Mouse (Mus musculus) heart, postnatal 10 days (tissue): ENCODE measurements at regions not wholly inside any gene's neighbourhood (a gene's known extent, or its start where the extent isn't known, plus 50 kb on each side); places are given as distances from the start of the nearest gene placed in this dataset.
A peak's percentile ranks its signal among the peaks of the same experiment; 100 is the strongest.

Experiments
- DNase-seq, 2 experiments: peaks; one replicate each; pipeline ENCODE4 v3.0.0; 2021
- intact Hi-C: fragments of 180-260 bp; cut with DNase I; formaldehyde crosslinking; loops from one replicate; pipeline ENCODE4 v1.15.1; 2025

GRCm38 (mm10) chr13:11293750-11294149 lies 813.0 kb downstream of the Ryr2 start:
- no peak for DNase-seq
- intact Hi-C loops, result no loop called here

- no peak for DNase-seq
- intact Hi-C loops, result no loop called here
Measured at GRCm38 (mm10) chr13:11273896-11274295, 832.8 kb downstream of the Ryr2 start.

- peak; percentile 50 to 52 for DNase-seq
- intact Hi-C loops, result no loop called here
Measured at GRCm38 (mm10) chr13:11268673-11269340, 837.9 kb downstream of the Ryr2 start.

- intact Hi-C loops, result no loop called here
- DNase-seq, result peak; percentile 10 to 29
Measured at GRCm38 (mm10) chr13:11247541-11247940, 859.2 kb downstream of the Ryr2 start.

GRCm38 (mm10) chr13:11216671-11217330 lies 856.2 kb upstream of the Chrm3 start:
- no peak for DNase-seq
- intact Hi-C loops, result loop anchor here (10.0 kb wide), 1 partner anchor 272 kb away; no protein-coding TSS in a partner anchor

- intact Hi-C loops, result loop anchor here (10.0 kb wide), 1 partner anchor 265 kb away; no protein-coding TSS in a partner anchor
- DNase-seq, result peak in 1 of 2 experiments; percentile 2
Measured at GRCm38 (mm10) chr13:11210109-11210508, 849.5 kb upstream of the Chrm3 start.

- no peak for DNase-seq
- intact Hi-C loops, result no loop called here
Measured at GRCm38 (mm10) chr13:11205216-11205786, 844.7 kb upstream of the Chrm3 start.

GRCm38 (mm10) chr13:11201978-11202377 lies 841.3 kb upstream of the Chrm3 start:
- intact Hi-C loops, result no loop called here
- no peak for DNase-seq

- no peak for DNase-seq
- intact Hi-C loops, result no loop called here
Measured at GRCm38 (mm10) chr13:11192471-11192870, 831.8 kb upstream of the Chrm3 start.

GRCm38 (mm10) chr13:11181191-11181590 lies 820.5 kb upstream of the Chrm3 start:
- intact Hi-C loops, result no loop called here
- DNase-seq, result no peak

- intact Hi-C loops, result no loop called here
- no peak for DNase-seq
Measured at GRCm38 (mm10) chr13:11180356-11180755, 819.7 kb upstream of the Chrm3 start.

- no peak for DNase-seq
Measured at GRCm38 (mm10) chr13:11178586-11178985, 817.9 kb upstream of the Chrm3 start.

GRCm38 (mm10) chr13:11177642-11178420 lies 817.2 kb upstream of the Chrm3 start:
- DNase-seq, result no peak
- intact Hi-C loops, result no loop called here

More at GRCm38 (mm10) chr13:11178586-11178985, 817.9 kb upstream of the Chrm3 start:
- intact Hi-C loops, result no loop called here

GRCm38 (mm10) chr13:11167115-11167514 lies 806.5 kb upstream of the Chrm3 start:
- intact Hi-C loops, result no loop called here

GRCm38 (mm10) chr13:11164130-11164529 lies 803.5 kb upstream of the Chrm3 start:
- intact Hi-C loops, result no loop called here
- DNase-seq, result no peak

More at GRCm38 (mm10) chr13:11167115-11167514, 806.5 kb upstream of the Chrm3 start:
- no peak for DNase-seq

- intact Hi-C loops, result no loop called here
- DNase-seq, result no peak
Measured at GRCm38 (mm10) chr13:11147268-11147667, 786.6 kb upstream of the Chrm3 start.

- no peak for DNase-seq
- intact Hi-C loops, result no loop called here
Measured at GRCm38 (mm10) chr13:11107693-11108092, 747.0 kb upstream of the Chrm3 start.

- no peak for DNase-seq
- intact Hi-C loops, result no loop called here
Measured at GRCm38 (mm10) chr13:11106426-11106825, 745.8 kb upstream of the Chrm3 start.

- DNase-seq, result peak; percentile 33 to 39
- intact Hi-C loops, result no loop called here
Measured at GRCm38 (mm10) chr13:11105571-11105970, 744.9 kb upstream of the Chrm3 start.

GRCm38 (mm10) chr13:11099586-11099950 lies 738.9 kb upstream of the Chrm3 start:
- no peak for DNase-seq
- intact Hi-C loops, result no loop called here
